Mouse (Mus musculus) spleen, adult 12 weeks (tissue): ENCODE results near the gene Ndufs3.
A peak's percentile ranks its signal among the peaks of the same experiment; 100 is the strongest.

ENCODE experiments used
- DNase-seq: peaks from one replicate; pipeline ENCODE4 v3.0.0; 2022; ENCODE audit warnings: low spot score

Gene Ndufs3

DNA sequence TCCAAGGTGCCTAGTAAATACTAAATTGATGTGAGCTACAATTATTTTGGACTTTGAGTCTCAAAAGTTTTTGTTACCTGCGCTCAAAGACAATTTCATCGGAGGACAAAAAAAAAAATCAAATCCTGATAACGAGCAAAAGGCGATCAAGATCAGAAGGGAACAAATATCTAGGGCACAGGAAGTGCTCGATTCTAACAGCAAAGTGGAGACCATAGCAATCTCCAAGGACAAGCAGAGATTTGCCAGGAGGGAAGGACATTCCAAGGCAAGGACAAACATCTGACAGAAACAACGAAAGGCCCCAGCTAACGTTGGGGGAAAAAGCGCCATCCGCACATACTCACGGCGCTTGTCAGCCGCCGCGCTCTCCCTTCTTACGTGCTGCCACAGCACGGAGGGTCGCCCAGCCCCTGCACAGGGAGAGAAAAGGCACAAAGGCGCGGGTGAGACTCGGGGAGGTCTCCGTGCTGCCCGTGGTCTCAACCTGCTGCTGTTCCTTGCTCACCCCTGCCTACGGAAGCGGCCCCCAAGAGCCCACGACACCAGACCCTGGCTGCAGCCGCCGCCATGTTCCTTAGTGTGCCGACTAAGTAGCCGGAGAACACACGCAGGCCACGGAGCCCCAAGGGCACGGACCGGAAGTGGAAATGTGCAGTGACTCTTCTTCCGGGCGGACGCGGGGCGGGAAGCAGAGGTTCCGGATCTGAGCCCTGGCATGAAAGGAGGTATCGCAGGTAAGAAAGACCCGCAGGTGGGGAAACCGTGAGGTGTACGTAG lies at the start of gene Ndufs3, which contains the start of gene Kbtbd4:
Gene Ndufs3, minus strand, starts transcription at position 752 of the 780 bp plus-strand sequence.
Gene Kbtbd4, plus strand, starts transcription at position 665 of the 780 bp plus-strand sequence.
- peak; percentile 82 for DNase-seq

DNA sequence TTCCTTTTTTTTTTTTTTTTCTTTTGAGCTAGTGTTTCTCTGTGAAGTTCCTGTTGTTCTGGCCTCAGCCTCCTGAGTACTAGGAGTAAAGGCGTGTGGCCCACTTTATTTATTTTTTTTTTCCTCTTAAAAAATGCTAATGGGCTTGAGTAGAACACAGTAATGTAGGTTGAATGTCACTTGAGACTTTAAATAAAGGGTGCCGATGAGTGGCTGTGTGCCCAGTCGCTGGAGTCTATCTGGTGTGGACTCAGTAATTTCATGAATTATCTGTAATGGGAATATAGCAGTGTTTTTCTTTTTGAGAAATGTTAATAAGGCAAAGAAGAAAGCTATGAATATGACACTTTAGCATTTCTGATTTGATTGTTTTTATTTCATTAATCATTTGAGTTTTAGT lies 48.8 kb upstream of the Ndufs3 start:
- DNase-seq: no peak

- no peak for DNase-seq
These were observed 46.1 kb upstream of the Ndufs3 start for GRCm38 (mm10) chr2:90950582-90951194.

GRCm38 (mm10) chr2:90950149-90950548 lies 45.5 kb upstream of the Ndufs3 start:
- DNase-seq: no peak

GRCm38 (mm10) chr2:90941744-90942143 lies 37.1 kb upstream of the Ndufs3 start:
- no peak for DNase-seq

- peak; percentile 85 for DNase-seq
These were observed 35.9 kb upstream of the Ndufs3 start, which contains the start of gene Celf1 for GRCm38 (mm10) chr2:90940233-90941229. Gene Celf1 (plus strand): TSS chr2:90940382.

DNA sequence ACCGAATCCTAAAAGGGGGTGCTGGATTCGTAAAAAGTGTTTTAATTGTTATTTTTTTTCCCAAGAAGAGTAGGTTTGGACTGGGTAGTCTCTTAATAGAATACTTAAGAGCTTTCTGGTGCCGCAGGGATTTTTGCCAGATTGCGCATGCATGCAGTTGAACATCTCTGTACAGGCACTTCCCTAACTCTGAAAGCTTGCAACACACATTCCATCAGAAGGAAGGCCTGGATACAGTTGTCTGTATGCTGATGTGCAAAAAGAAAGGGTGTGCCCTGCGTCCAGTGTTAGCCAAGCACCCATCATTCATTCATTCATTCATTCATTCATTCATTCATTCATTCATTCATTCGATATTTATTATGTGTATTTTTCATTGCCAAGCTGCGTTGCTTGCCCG lies 35.1 kb upstream of the Ndufs3 start:
- DNase-seq: no peak

DNA sequence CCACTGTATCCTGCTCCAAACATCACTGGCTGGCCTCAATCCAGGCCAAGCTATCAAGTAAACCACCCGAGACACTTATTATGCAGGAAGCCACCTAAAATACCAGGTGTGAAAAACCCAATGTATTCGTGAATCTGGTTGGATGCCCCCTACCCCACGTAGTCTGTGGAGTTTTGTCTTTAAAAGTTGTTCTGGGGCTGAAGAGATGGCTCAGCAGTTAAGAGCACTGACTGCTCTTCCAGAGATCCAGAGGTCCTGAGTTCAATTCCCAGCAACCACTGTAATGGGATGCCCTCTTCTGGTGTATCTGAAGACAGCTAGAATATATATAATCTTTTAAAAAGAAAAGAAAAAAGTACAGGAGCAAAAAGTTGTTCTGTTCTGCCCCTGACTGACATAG lies 33.7 kb upstream of the Ndufs3 start:
- DNase-seq: no peak

DNA sequence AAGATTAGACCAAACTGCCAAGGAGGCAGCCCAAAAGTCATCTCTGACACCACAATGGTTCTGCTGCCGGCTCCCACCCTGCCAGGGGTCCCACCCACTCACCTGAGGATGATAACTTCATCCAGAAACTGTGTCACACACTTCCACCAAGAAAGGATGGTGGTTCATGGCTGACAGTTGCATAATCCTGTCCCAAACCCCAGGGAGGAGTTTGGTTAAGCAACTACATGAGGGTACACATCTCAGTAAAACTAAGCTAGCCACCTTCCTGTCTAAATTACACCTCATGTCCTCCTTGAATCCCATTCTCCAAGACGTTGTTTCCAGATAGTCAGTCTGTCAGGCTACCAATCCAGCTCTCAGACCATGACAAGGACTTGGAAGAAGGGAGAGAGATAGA lies 27.6 kb upstream of the Ndufs3 start:
- no peak for DNase-seq

DNA sequence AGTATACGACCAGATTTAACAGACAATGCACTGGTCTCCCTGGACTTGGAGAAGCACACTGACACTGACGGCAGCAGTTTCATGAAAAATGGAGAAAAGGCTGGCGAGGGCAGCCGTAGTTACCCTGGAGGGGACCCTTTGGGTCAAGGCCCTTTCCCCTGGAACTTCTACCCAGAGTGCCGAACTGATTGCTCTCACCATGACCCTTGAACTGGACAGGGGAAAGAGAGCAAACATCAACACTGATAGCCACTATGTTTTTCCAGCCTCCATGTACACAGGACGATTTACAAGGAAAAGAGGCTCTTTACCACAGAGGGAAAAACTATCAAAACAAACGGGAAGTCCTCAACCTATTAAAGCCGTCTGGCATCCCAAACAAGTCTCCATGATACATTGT lies 27.2 kb upstream of the Ndufs3 start:
- no peak for DNase-seq

- DNase-seq: no peak
These were observed 23.9 kb upstream of the Ndufs3 start for GRCm38 (mm10) chr2:90928566-90928965.

DNA sequence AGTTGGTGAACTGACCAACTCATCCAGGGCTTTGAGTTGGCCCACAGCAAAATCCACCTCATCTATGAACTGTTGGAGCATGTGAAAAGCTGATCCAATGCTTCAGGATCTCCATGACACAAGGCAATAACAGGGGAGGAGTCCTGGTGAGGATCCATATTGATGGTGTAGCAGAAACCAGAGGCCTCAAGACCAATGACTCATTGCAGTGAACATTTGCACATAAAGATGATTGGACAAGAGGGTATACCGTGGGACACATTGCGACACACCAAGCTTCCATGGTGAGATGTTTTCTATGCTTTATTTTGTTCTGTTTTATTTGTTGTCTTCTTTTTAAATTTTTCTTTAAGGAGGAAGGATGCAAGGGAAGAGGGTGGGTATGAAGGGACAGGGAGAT lies 18.0 kb upstream of the Ndufs3 start:
- DNase-seq: no peak

- no peak for DNase-seq
These were observed 16.6 kb upstream of the Ndufs3 start for GRCm38 (mm10) chr2:90921178-90921577.

- DNase-seq: no peak
These were observed 13.5 kb upstream of the Ndufs3 start for GRCm38 (mm10) chr2:90917999-90918698.

DNA sequence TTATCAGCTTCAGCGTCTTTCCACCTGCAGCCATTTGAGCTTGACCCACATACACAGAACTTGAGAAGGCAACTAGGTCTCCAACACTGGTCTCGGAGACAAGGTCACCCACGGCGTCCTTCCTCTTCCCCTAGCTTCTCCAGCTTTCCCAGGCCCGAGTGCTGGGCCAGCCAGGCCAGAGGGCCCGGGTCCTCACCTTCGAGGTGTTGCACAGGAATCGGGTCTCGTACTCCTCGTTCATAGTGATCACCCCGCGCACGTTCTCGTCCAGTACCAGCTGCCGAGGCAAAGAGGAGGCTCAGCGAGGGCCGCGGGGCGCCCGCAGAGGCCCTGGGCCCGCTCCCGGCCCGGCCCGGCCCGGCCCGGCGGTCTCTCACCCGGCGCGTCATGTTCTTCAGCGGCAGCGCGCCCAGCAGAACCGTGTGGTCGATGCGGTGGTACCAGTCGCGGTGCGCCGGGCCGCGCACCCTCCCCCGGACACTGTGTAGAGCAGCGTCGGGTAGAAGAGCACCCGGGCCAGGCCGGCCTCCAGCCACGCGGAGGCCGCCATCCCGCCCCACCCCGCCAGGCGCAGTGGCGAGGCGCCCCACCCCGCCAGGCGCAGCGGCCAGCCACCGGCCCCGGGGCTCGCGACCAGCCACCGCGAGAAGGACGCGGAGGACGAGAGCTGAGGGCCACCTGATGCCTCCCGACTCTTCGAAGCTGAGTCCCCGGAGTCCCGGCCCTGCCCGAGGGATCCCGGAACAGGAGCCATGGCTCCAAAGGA lies 12.8 kb upstream of the Ndufs3 start:
- peak; percentile 60 for DNase-seq

DNA sequence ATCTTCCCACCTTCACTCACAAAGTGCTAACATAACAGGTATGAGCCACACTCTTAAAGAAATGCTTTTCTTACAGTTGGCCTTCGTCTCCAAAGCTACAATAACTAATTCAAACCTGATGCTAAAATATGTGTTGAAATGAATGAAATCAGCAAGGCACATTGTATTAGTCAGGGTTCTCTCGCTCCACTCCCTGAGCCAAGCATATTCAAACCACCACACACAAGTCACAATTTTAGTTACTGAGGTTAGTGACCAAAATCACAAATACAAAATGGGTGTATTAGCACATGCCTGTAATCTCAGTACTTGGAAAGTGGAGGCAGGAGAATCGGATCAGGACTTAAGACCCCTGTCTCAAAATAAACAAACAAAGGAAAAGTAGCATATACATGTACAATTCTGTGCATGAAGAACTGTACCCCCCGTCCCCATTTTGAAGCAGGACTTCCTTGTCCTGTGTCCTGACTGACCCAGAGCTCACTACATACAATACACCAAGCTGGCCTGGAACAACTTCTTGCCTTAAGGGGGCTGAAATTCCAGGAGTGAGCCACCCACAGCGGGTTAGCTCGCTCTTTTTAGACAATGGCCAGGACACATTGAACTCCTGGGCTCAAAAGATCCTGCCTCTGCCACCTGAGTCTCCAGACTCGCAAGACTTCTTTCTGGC lies 12.1 kb upstream of the Ndufs3 start:
- no peak for DNase-seq

- no peak for DNase-seq
These were observed 10.9 kb upstream of the Ndufs3 start for GRCm38 (mm10) chr2:90915516-90915915.

- no peak for DNase-seq
These were observed 9.0 kb upstream of the Ndufs3 start for GRCm38 (mm10) chr2:90913671-90914070.

DNA sequence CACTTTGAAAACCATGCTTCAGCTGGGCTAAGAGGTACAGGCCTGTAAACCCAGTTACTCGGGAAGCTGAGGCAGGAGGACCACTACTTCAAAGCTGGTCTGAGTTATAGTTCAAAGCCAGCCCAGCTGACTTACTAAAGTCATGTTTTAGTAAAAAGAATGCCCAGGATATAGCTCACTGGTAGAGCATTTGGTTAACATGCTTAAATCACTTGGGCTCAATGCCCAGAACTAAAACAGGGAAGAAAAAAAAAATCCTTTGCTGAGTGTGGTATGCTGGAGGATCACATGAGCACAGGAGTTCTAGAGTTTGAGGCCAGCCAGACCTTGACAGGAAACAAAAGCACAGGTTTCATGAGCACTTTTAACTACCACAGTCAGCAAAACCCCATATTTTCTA lies 7.0 kb upstream of the Ndufs3 start:
- no peak for DNase-seq

- DNase-seq: no peak
These were observed 6.2 kb upstream of the Ndufs3 start for GRCm38 (mm10) chr2:90910861-90911260.
